Mouse (Mus musculus) lung, embryonic 16.5 days (tissue): Measurements from ENCODE around the gene Efcab5. TPM values are rescaled to one million over a fixed set of nuclear protein-coding genes. Genes with fewer than 3 reads are reported as not detected.
"Not testable (repeated sequence)": the region's sequence is repeated elsewhere in the genome, so short reads cannot be mapped to it uniquely, and the experiment has no call there.

Experiments used
- ATAC-seq: fragments of 200-750 bp; cut with Nextera tagmentation; 2 replicates; pipeline ENCODE4 v1.8.0; 2017; ENCODE audit warnings: low read depth, mild to moderate bottlenecking, moderate library complexity
- H3K27ac ChIP-seq: fragments of 300-500 bp; sonication (generic); 2 replicates; pipeline ENCODE4 v1.5.1; 2014; ENCODE audit warnings: mild to moderate bottlenecking, control low read depth, low read length
- H3K27me3 ChIP-seq: fragments of 300-500 bp; sonication (generic); 2 replicates; pipeline ENCODE4 v1.6.1; 2014; ENCODE audit warnings: low read depth, low read length, mixed read lengths; ENCODE audit not compliant: control insufficient read depth, insufficient read depth
- H3K36me3 ChIP-seq: fragments of 300-500 bp; sonication (generic); 2 replicates; pipeline ENCODE4 v1.6.1; 2014; ENCODE audit warnings: low read length; ENCODE audit not compliant: control insufficient read depth, insufficient read depth
- H3K4me1 ChIP-seq: fragments of 300-500 bp; sonication (generic); replicated peaks from 2 replicates; pipeline ENCODE4 v1.6.1; 2014; ENCODE audit warnings: low read length, mixed read lengths; ENCODE audit not compliant: control insufficient read depth, insufficient read depth
- H3K4me2 ChIP-seq: fragments of 300-500 bp; sonication (generic); 2 replicates; pipeline ENCODE4 v1.6.1; 2014; ENCODE audit warnings: low read depth, low read length, control low read depth
- H3K4me3 ChIP-seq: fragments of 300-500 bp; sonication (generic); 2 replicates; pipeline ENCODE4 v1.5.1; 2014; ENCODE audit warnings: mild to moderate bottlenecking, low read length, control low read depth
- H3K9ac ChIP-seq: fragments of 300-500 bp; sonication (generic); 2 replicates; pipeline ENCODE4 v1.6.1; 2014; ENCODE audit warnings: low read length, control low read depth
- H3K9me3 ChIP-seq: fragments of 300-500 bp; sonication (generic); 2 replicates; pipeline ENCODE4 v1.6.1; 2016; ENCODE audit warnings: low read length; ENCODE audit not compliant: control insufficient read depth
- WGBS: fragments of 180-500 bp; shearing (Covaris S2); extraction: QIAGEN DNeasy Blood & Tissue Kit; methylation state at CpG from one replicate; pipeline ENCODE4 v1.1.7; 2014; 5-methylcytosine and 5-hydroxymethylcytosine counted together
- polyA plus RNA-seq: library from polyadenylated mRNA; unstranded; fragments of >200 nt; fragmentation: Nextera tagmentation; extraction: Ambion mirVana; gene quantifications from 2 replicates; pipeline ENCODE4 v1.2.1, GENCODE M21; 2015

Efcab5 gene
- polyA plus RNA-seq, 1 experiment from 2014 or later: 0.21 TPM

- not testable (repeated sequence) for H3K4me2 ChIP-seq, H3K4me3 ChIP-seq, H3K4me1 ChIP-seq, H3K9me3 ChIP-seq, H3K27ac ChIP-seq, H3K36me3 ChIP-seq, H3K9ac ChIP-seq, ATAC-seq, H3K27me3 ChIP-seq
- 52% methylated on average over 21 of the region's 22 CpGs for WGBS
Measured at GRCm38 (mm10) chr11:77149783-77150630, 38.8 kb downstream of the Efcab5 start.

DNA sequence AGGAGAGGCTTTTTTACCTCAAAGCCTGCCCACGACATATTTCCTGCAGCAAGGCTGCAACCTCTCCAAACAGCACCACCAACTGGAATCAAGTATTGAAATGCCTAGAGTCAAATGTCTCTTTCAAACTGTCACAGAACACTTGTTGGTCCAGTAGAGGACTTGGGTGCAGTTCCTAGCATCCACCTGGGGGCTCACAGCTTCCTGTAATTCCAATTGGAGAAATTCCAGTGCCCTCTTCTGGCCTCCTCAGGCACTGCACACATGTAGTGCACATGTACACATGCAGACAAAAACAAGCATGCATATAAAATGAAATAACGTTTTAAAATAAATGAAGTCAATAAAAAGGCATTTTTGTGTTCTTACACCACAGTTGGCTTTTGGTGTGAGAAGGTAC is 40.0 kb downstream of the Efcab5 start:
- WGBS: 78% methylated on average over 2 of the region's 2 CpGs
- H3K27ac ChIP-seq: no peak overlapping the region
- no peaks in the 10 kb centered on the region for H3K4me1 ChIP-seq
- ATAC-seq: no peak
- no peak overlapping the region for H3K4me2 ChIP-seq
- H3K27me3 ChIP-seq: no peaks in the 10 kb centered on the region
- H3K9me3 ChIP-seq: peaks cover 3% of the 10 kb centered on the region; the same call in 1 of the 2 replicates
- H3K9ac ChIP-seq: no peak overlapping the region
- no peaks in the 10 kb centered on the region for H3K36me3 ChIP-seq
- H3K4me3 ChIP-seq: no peak overlapping the region

DNA sequence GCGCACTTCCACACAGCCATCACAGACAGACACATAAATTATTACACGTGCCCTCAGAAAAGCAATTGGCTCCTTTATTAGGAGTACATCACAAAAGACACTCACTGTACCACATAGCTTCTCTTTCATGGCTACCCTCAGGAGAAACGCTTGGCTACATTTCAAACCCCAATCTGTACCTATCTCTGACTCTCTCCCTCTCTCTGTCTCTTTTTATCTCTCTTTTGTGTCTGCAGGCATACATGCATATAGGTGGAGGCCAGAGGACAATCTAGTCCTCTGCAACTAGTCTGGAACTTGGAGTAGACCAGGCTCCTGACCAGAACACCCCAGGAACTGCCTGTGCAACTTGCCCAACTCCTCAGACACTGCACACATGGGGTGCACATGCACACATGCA is 41.0 kb downstream of the Efcab5 start:
- no peaks in the 10 kb centered on the region for H3K27me3 ChIP-seq
- no peaks in the 10 kb centered on the region for H3K36me3 ChIP-seq
- H3K4me2 ChIP-seq: no peak overlapping the region
- no peak overlapping the region for H3K27ac ChIP-seq
- H3K4me1 ChIP-seq: no peaks in the 10 kb centered on the region
- no peak overlapping the region for H3K4me3 ChIP-seq
- H3K9ac ChIP-seq: no peak overlapping the region
- ATAC-seq: no peak
- peaks cover 3% of the 10 kb centered on the region; the same call in 1 of the 2 replicates for H3K9me3 ChIP-seq
- WGBS: 95% methylated on average over 3 of the region's 3 CpGs

GRCm38 (mm10) chr11:77145423-77145822 is 43.3 kb downstream of the Efcab5 start:
- ATAC-seq: no peak
- WGBS: 18% methylated on average over 4 of the region's 4 CpGs
- no peak overlapping the region for H3K27ac ChIP-seq

DNA sequence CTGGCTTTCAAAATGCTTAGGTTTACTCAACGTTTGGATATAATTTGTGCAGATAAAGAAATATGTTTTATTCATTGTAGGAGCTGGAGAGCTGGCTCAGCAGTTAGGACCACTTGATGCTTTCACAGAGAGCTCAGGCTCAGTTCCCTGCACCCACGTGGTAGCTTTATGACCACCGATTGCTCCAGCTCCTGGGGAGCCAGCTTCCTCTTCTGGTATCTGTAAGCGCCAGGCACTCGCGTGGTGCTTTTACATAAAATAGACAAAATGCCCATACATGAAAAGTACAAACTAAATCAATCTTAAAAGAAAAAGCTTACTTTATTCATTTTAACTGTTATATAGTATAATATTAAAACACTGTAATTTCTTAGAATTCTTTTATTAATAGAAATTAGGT is 46.8 kb downstream of the Efcab5 start:
- H3K27me3 ChIP-seq: no peaks in the 10 kb centered on the region
- WGBS: 64% methylated on average over 6 of the region's 6 CpGs
- no peak for ATAC-seq

More at GRCm38 (mm10) chr11:77145423-77145822, 43.3 kb downstream of the Efcab5 start:
- H3K36me3 ChIP-seq: no peaks in the 10 kb centered on the region
- peaks cover 3% of the 10 kb centered on the region; the same call in 1 of the 2 replicates for H3K9me3 ChIP-seq
- H3K4me1 ChIP-seq: no peaks in the 10 kb centered on the region
- no peak overlapping the region for H3K9ac ChIP-seq
- H3K4me3 ChIP-seq: no peak overlapping the region
- H3K27me3 ChIP-seq: no peaks in the 10 kb centered on the region
- no peak overlapping the region for H3K4me2 ChIP-seq

DNA sequence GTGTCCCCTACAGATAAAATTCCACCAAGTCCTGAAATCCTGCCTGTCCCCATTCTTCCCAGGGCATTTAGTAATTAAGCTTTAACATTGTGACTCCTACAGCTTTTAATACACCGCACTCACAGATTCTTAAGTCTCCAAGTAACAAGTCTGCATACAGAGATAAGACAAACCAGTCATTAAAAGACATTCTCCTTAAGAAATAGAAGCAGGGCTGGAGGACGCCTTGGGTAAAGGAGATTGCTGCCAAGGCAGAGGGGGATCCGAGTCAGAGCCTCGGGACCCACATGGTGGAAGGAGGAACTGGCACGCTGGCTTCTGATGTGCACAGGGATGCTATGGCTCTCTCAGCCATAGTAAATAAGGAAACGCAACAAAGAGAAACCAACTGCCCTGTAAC is 48.8 kb downstream of the Efcab5 start:
- Histone ChIP-seq H3K4me2 (no peak overlapping the region), H3K36me3 (no peaks in the 10 kb centered on the region), H3K27ac (no peak overlapping the region), H3K4me3 (no peak overlapping the region), H3K9ac (no peak overlapping the region), H3K4me1 (no peaks in the 10 kb centered on the region), H3K9me3 (no peaks in the 10 kb centered on the region), H3K27me3 (no peaks in the 10 kb centered on the region)
- ATAC-seq: no peak
- WGBS: 77% methylated on average over 6 of the region's 6 CpGs

More for the DNA sequence above, 46.8 kb downstream of the Efcab5 start:
- no peak overlapping the region for H3K4me3 ChIP-seq
- no peak overlapping the region for H3K4me2 ChIP-seq
- H3K36me3 ChIP-seq: no peaks in the 10 kb centered on the region
- no peaks in the 10 kb centered on the region for H3K4me1 ChIP-seq
- no peaks in the 10 kb centered on the region for H3K9me3 ChIP-seq
- H3K27ac ChIP-seq: no peak overlapping the region
- H3K9ac ChIP-seq: no peak overlapping the region

DNA sequence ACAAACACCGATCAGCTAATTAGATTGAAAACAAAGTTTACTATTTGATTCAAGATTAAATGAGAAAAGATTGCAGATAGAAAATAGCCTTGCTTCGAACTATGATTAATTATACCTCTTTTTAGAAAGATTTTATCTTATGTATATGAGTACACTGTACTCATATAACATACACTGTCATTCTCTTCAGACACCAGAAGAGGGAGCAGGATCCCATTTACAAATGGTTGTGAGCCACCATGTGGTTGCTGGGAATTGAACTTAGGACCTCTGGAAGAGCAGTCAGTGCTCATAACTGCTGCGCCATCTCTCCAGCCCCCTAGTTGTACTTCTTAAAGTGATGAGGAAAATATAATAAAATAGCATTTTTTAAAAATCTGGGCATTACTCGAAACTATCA is 55.3 kb downstream of the Efcab5 start:
- no peak overlapping the region for H3K27ac ChIP-seq
- ATAC-seq: no peak
- no peak overlapping the region for H3K9ac ChIP-seq
- H3K9me3 ChIP-seq: no peaks in the 10 kb centered on the region
- no peaks in the 10 kb centered on the region for H3K4me1 ChIP-seq
- 94% methylated on average over 4 of the region's 4 CpGs for WGBS
- H3K4me2 ChIP-seq: no peak overlapping the region
- no peaks in the 10 kb centered on the region for H3K27me3 ChIP-seq
- H3K4me3 ChIP-seq: no peak overlapping the region
- no peaks in the 10 kb centered on the region for H3K36me3 ChIP-seq

DNA sequence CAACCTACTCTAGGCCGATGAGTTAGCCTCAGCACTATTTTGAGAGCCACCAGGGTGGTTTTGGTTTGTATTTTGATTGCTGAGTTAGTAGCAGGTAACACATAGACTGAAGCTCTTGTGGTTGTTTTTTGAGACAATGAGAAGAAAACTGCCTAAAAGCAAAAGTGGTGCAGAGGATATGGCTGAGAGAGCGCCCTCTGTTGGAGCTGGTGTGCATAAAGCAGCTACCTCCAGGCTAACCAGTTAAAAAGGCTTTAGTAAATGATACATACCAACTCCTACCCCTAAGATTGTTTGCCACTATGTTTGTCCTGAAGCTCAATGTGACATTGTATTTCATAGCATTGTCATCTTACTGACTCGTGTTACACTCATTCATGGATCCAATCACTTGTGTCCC is 56.2 kb downstream of the Efcab5 start:
- H3K9ac ChIP-seq: no peak overlapping the region
- 59% methylated on average over 3 of the region's 3 CpGs for WGBS
- no peaks in the 10 kb centered on the region for H3K9me3 ChIP-seq
- no peak overlapping the region for H3K4me3 ChIP-seq
- H3K27ac ChIP-seq: no peak overlapping the region
- no peaks in the 10 kb centered on the region for H3K4me1 ChIP-seq
- no peaks in the 10 kb centered on the region for H3K27me3 ChIP-seq
- H3K4me2 ChIP-seq: no peak overlapping the region
- H3K36me3 ChIP-seq: no peaks in the 10 kb centered on the region
- ATAC-seq: no peak

DNA sequence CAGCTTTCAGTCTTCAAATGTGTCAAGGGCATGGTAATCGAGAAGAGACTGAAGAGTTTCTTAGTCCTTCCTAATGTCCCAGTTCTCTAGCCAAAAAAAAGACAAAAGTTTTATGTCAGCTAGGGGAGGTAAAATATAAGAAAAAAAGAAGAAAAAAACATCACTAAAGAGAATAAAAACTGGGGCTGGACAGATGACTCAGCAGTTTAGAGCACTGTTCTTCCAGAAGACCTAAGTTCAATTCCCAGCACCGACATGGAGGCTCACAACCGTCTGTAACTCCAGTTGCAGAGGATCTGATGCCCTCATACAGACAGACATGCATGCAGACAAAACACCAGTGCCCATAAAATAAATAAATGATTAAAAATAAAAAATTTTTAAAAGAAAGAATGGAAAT is 60.2 kb downstream of the Efcab5 start:
- WGBS: 77% methylated on average over 3 of the region's 3 CpGs
- H3K9ac ChIP-seq: no peak overlapping the region

More for the DNA sequence above, 60.2 kb downstream of the Efcab5 start:
- Histone ChIP-seq H3K27ac (no peak overlapping the region), H3K36me3 (no peaks in the 10 kb centered on the region), H3K27me3 (no peaks in the 10 kb centered on the region), H3K9me3 (no peaks in the 10 kb centered on the region), H3K4me3 (no peak overlapping the region), H3K4me2 (no peak overlapping the region), H3K4me1 (no peaks in the 10 kb centered on the region)
- no peak for ATAC-seq
